Mouse (Mus musculus) neural tube, embryonic 11.5 days (tissue): ENCODE measurements around the gene Snph. TPM values are rescaled to one million over a fixed set of nuclear protein-coding genes. Genes with fewer than 3 reads are reported as not detected.

ENCODE experiments used
- ATAC-seq: fragments of 200-750 bp; cut with Nextera tagmentation; 2 replicates; pipeline ENCODE4 v1.8.0; 2017; ENCODE audit warnings: moderate number of reproducible peaks, mild to moderate bottlenecking, moderate TSS enrichment, moderate library complexity; ENCODE audit not compliant: insufficient read depth, low FRiP score, low TSS enrichment
- DNase-seq: peaks from one replicate; pipeline ENCODE4 v3.0.0-alpha.2; 2015; ENCODE audit warnings: low spot score
- H3K27ac ChIP-seq: fragments of 300-500 bp; sonication (generic); 2 replicates; pipeline ENCODE4 v1.5.1; 2014; ENCODE audit warnings: low read depth, mild to moderate bottlenecking, low read length
- H3K27me3 ChIP-seq: fragments of 300-500 bp; sonication (generic); 2 replicates; pipeline ENCODE4 v1.6.1; 2014; ENCODE audit warnings: mild to moderate bottlenecking, low read length, mixed read lengths; ENCODE audit not compliant: control insufficient read depth, insufficient read depth
- H3K36me3 ChIP-seq: fragments of 300-500 bp; sonication (generic); 2 replicates; pipeline ENCODE4 v1.6.1; 2014; ENCODE audit warnings: mild to moderate bottlenecking, low read length, moderate library complexity, mixed read lengths; ENCODE audit not compliant: control insufficient read depth, insufficient read depth
- H3K4me1 ChIP-seq: fragments of 300-500 bp; sonication (generic); 2 replicates; pipeline ENCODE4 v1.6.1; 2014; ENCODE audit warnings: low read length, mixed read lengths; ENCODE audit not compliant: control insufficient read depth, insufficient read depth
- H3K4me2 ChIP-seq: fragments of 300-500 bp; sonication (generic); 2 replicates; pipeline ENCODE4 v1.6.1; 2014; ENCODE audit warnings: low read depth, mild to moderate bottlenecking, moderate library complexity
- H3K4me3 ChIP-seq: fragments of 300-500 bp; sonication (generic); 2 replicates; pipeline ENCODE4 v1.5.1; 2014; ENCODE audit warnings: low read depth, low read length
- H3K9ac ChIP-seq: fragments of 300-500 bp; sonication (generic); 2 replicates; pipeline ENCODE4 v1.6.1; 2014; ENCODE audit warnings: mild to moderate bottlenecking, low read length
- H3K9me3 ChIP-seq: fragments of 300-500 bp; sonication (generic); 2 replicates; pipeline ENCODE4 v1.6.1; 2016; ENCODE audit warnings: low read length; ENCODE audit not compliant: control insufficient read depth
- WGBS: fragments of 180-500 bp; shearing (Covaris S2); extraction: QIAGEN DNeasy Blood & Tissue Kit; methylation state at CpG from one replicate; pipeline ENCODE4 v1.1.7; 2014; 5-methylcytosine and 5-hydroxymethylcytosine counted together
- polyA plus RNA-seq: library from polyadenylated mRNA; unstranded; fragments of >200 nt; fragmentation: Nextera tagmentation; extraction: Ambion mirVana; gene quantifications from 2 replicates; pipeline ENCODE4 v1.2.1, GENCODE M21; 2014

Gene Snph
- polyA plus RNA-seq, 1 experiment from 2014 or later, result 4.6 TPM

DNA sequence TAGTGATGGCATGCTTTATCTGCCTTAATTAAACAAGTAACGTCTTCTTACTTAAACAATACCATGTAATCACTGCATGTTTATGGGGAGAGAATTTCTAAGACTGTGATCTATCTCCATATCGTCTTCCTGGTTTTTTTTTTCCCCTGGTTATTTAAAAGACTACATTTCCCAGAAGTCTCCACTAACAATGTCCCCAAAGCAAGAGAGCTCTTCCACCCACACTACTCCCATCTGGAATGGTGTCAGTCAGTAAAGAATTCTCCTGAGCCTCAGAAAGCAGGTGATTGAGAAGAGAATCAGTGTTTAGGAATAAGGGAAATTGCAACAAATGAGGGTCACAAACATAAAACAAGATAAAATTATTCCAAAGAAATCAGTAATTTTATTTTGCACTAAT, 2.5 kb upstream of the Snph start:
- Histone ChIP-seq H3K4me1 (0 out of 2 replicates have a peak, but pooled peaks cover 4% of the 10 kb centered on the region), H3K4me2 (no peak overlapping the region), H3K9ac (no peak overlapping the region), H3K27ac (no peak overlapping the region), H3K9me3 (no peaks in the 10 kb centered on the region), H3K4me3 (no peak overlapping the region), H3K27me3 (no peaks in the 10 kb centered on the region), H3K36me3 (no peaks in the 10 kb centered on the region)
- WGBS, result 54% methylated on average over 2 of the region's 2 CpGs
- ATAC-seq (no peak), DNase-seq (no peak)

DNA sequence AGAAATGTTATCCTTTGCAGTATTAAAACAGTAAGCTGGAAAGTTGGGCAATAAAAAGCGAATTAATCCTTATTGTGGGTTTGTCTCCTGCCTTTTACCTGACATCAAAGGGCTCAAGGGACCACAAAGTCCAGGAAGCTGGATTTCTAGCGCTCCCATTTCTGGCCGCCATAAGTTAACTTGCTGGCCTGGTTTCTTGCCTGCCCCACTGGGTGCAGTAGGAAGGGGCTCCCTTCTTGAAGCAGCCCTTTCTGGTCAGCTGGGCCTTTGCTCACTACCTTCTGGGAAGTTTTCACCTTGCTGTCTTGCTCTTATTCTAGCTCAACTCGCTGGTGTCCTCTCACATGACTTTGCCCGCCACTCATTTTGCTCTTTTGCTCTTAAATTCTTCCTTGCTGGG, 589 bp upstream of the Snph start:
- ATAC-seq (no peak), DNase-seq (no peak)
- WGBS, result 27% methylated on average over 5 of the region's 5 CpGs
- no peak overlapping the region for H3K9ac ChIP-seq
- H3K4me2 ChIP-seq, result no peak overlapping the region
- H3K27ac ChIP-seq, result no peak overlapping the region
- no peaks in the 10 kb centered on the region for H3K9me3 ChIP-seq
- no peak overlapping the region for H3K4me3 ChIP-seq
- no peaks in the 10 kb centered on the region for H3K27me3 ChIP-seq
- 0 out of 2 replicates have a peak, but pooled peaks cover 4% of the 10 kb centered on the region for H3K4me1 ChIP-seq
- no peaks in the 10 kb centered on the region for H3K36me3 ChIP-seq

DNA sequence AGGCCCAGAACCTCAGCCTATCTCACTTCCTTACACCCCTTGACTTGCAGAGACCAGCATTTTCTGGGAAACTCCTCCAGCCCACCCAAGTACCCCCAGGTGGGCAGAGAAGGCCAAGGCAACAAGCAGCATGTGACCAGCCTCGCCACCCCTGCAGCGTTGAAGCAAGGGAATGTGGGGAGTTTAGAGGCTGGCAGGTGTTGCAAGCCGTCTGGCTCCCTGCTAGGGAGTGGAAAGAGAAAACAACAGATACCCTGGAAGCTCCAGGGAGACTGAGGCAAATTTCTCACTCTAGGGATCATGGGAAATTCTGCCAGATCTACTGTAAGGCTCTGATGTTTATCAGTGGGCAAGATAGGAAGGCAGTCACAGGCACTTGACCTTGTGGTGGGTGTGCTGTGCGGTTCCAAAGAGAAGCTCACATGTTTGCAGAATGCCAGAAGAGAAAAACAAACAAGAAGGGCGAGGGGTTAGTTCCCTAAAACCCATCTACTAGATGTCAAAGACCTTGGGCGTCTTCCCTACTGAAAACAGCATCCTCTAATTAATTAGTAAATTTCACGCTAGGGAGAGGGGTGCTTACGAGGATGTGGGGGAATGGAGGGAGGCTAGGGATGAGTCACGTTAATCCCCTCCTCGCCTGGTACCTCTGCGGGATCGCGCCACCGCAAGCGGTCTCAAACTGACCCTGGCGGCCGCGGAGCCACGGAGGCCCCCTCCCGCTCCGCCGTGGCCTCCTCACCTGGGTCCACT, 811 bp downstream of the Snph start:
- no peak for DNase-seq
- Histone ChIP-seq H3K4me1 (0 out of 2 replicates have a peak, but pooled peaks cover 4% of the 10 kb centered on the region), H3K27ac (0 out of 2 replicates have a peak overlapping the region, but pooled peaks have one; percentile 44), H3K4me2 (peak overlapping the region; percentile 96), H3K27me3 (no peaks in the 10 kb centered on the region), H3K4me3 (peak overlapping the region; percentile 77), H3K9me3 (no peaks in the 10 kb centered on the region), H3K36me3 (no peaks in the 10 kb centered on the region), H3K9ac (peak overlapping the region; percentile 79)
- WGBS, result 3% methylated on average over 21 of the region's 22 CpGs
- ATAC-seq, result peak; percentile 10

DNA sequence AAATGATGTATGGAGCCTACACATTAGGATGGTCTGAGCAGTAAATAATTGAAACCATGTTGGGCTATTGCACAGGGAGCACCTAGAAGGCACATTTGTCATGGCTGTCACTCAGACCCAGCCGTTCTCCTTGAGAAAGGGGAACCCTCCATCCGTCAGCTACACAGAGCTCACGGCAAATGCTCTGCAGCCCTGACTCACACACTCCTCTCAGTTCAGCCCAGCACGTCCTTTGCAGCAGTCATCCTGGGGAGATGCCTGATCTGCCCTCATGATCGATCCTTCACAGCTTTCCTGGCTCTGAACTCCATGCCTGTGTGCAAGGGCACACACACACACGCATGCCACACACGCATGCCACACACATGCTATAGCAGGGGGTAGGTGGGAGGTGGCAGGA, 3.1 kb downstream of the Snph start:
- WGBS, result 64% methylated on average over 7 of the region's 7 CpGs
- no peak overlapping the region for H3K4me2 ChIP-seq
- H3K4me1 ChIP-seq, result 0 out of 2 replicates have a peak, but pooled peaks cover 4% of the 10 kb centered on the region
- no peaks in the 10 kb centered on the region for H3K9me3 ChIP-seq
- ATAC-seq (no peak), DNase-seq (no peak)
- H3K27ac ChIP-seq, result no peak overlapping the region
- no peaks in the 10 kb centered on the region for H3K27me3 ChIP-seq
- no peak overlapping the region for H3K9ac ChIP-seq
- H3K36me3 ChIP-seq, result no peaks in the 10 kb centered on the region
- no peak overlapping the region for H3K4me3 ChIP-seq

DNA sequence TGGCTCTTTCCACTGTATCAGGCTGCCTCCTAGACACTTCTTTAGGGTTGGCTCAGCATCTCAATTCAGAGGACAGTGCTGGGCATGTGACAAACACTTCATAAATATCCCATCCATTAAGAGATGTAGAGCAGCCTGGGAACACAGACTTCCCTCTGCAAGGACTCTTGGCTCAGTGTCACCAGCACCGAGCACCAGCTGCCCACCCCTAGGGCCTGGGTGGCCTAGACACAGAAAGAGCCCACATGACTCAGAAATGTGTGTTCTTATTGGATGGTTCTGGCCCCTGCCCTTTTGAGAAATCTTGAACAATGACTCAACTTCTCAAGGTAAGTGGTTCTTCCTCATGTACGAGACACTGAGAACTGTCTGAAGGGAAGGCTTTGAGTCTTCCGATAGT, 4.4 kb downstream of the Snph start:
- no peaks in the 10 kb centered on the region for H3K27me3 ChIP-seq
- no peak overlapping the region for H3K4me2 ChIP-seq
- H3K9me3 ChIP-seq, result no peaks in the 10 kb centered on the region
- no peak for DNase-seq
- no peaks in the 10 kb centered on the region for H3K36me3 ChIP-seq
- no peak overlapping the region for H3K4me3 ChIP-seq
- H3K27ac ChIP-seq, result no peak overlapping the region
- WGBS, result 87% methylated on average over 3 of the region's 3 CpGs
- no peak overlapping the region for H3K9ac ChIP-seq
- ATAC-seq, result no peak
- H3K4me1 ChIP-seq, result 0 out of 2 replicates have a peak, but pooled peaks cover 4% of the 10 kb centered on the region

DNA sequence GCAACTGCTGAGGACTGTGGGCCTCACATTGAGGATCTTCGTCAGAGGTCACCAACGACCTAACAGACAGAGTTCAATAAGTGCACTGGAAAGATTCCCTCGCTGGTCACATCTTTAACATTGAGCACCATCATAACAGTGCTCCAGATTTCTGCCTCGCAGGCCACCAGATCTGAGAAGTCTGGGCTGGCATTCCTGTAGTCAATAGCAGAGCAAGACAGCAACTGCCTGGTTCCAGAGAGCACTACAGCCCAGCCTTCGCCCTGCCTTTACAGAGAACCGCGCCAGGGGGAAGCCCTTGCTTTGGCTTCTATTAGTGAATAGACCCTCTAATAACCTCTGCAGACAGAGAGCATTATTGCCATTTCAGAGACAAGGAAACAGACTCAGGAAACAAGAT, 6.1 kb downstream of the Snph start:
- 87% methylated on average over 7 of the region's 7 CpGs for WGBS
- Histone ChIP-seq H3K9me3 (no peaks in the 10 kb centered on the region), H3K36me3 (no peaks in the 10 kb centered on the region), H3K4me3 (no peak overlapping the region), H3K27me3 (no peaks in the 10 kb centered on the region), H3K27ac (no peak overlapping the region), H3K9ac (no peak overlapping the region), H3K4me2 (no peak overlapping the region), H3K4me1 (0 out of 2 replicates have a peak, but pooled peaks cover 1% of the 10 kb centered on the region)
- DNase-seq (no peak), ATAC-seq (no peak)

DNA sequence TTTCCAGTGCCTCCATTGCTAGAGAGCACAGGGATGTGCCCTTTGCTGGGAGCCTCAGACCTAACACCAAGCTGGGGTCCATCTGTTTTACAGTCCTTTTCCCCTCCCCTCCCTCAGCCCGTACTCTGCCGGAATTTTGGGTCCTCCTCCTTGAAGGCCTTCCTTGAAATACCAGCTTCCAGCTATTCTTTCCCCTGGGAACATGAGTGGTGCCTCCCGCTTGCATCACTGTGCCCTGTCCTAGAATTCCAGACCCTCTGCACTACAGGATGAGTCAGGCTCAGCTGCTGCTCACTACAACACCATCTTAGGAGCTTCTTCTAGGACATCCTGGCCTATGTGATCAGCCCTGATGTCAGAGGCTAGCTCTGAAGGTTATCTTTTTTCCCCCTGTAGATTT, 8.6 kb downstream of the Snph start:
- no peak overlapping the region for H3K27ac ChIP-seq
- no peak overlapping the region for H3K9ac ChIP-seq
- ATAC-seq (no peak), DNase-seq (no peak)
- H3K4me1 ChIP-seq, result no peaks in the 10 kb centered on the region
- no peaks in the 10 kb centered on the region for H3K9me3 ChIP-seq
- no peak overlapping the region for H3K4me3 ChIP-seq
- no peak overlapping the region for H3K4me2 ChIP-seq
- 60% methylated on average over 3 of the region's 3 CpGs for WGBS
- H3K36me3 ChIP-seq, result no peaks in the 10 kb centered on the region
- H3K27me3 ChIP-seq, result no peaks in the 10 kb centered on the region

DNA sequence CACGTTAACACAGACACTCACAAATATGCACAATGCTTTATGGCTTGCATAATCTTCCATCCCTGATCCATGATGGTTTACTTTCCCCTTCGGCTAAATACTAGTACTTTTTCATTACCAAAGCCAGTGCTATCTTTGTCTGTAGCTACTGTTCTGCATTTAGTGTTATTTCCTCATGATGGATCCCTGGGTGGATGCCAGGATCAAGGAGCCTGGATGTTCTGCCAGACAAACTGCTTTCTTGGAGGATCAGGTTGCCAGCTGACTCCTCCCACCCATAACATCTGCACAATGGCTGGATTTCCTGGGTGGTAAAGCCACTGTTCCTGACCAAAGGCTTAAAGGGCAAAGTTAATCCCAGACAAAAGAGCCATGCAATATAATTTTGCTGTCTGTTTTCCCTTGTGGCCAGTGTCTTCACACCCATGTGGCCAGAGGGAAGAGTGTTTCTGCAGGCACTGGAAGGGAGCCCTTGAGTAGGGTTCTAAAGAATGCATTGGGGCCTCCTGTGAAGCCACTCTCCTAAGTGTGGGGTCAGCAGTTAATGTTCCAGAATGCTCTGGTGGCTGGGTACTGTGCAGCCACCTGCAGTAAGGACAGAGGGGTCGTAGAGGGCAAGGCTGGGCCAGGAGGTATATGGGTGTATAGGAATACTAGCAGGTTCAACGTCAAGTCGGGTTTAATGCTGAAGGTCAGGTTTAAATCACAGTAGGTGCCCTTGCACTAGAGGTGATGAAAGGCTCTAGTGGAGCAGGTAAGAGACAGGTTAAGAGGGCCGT, 15.7 kb downstream of the Snph start:
- Histone ChIP-seq H3K36me3 (no peaks in the 10 kb centered on the region), H3K27ac (no peak overlapping the region), H3K4me3 (no peak overlapping the region), H3K4me1 (0 out of 2 replicates have a peak, but pooled peaks cover 4% of the 10 kb centered on the region), H3K9me3 (no peaks in the 10 kb centered on the region), H3K9ac (no peak overlapping the region), H3K27me3 (no peaks in the 10 kb centered on the region), H3K4me2 (no peak overlapping the region)
- DNase-seq (no peak), ATAC-seq (no peak)
- 75% methylated on average over 6 of the region's 6 CpGs for WGBS
